ENCODE assay signal across 7 mouse cellular contexts in the genomic region with DNA sequence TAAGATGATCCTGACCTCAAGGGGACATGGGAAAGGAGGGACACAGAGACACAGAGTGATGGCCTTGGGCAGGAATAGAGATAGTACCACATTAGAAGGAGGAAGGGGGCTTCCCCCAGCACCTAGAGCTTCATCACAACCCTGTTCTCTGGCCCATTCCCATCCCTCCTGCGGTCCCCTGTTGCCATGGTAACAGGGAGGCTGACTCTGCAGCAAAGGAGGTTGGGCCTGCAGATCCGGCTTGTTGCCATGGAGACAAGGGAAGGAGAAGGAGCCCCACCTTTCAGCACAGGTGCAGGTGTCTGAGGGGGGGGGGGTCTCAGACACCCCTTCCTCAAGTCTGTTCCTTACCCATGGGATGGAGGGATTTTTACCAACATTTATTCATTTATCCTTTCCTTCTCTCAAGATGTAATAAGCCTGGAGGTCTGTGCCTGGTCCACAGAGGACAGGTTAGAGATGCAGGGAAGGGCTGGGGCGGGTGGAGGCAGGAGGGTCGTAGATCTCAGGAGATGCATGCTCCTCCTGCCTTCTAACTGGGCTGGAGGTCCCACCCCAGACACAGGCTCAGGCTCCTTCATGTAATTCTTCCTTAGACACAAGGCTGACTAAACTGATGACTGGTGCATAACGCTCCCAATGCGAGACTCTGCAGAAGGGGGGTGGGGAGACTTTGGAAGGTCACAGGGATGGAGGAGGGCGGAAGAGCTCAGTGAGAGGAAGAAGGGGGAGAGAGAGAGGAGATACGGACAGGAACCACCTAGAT. TPM values are rescaled to one million over a fixed set of nuclear protein-coding genes. Genes with fewer than 3 reads are reported as not detected.
A peak's percentile ranks its signal among the peaks of the same experiment; 100 is the strongest.
DNase-seq lines count a peak whose midpoint lies in the region; ATAC-seq and TF ChIP-seq lines count a peak whose summit lies in the region.

No protein-coding gene starts in this region.

- ATAC-seq in megakaryocyte progenitor cell, adult 5-6 weeks (replicated peaks; ENCODE audit: poor library complexity) = no peak
- ATAC-seq in granulocyte monocyte progenitor cell, adult 5-6 weeks (replicated peaks; ENCODE audit: poor library complexity, severe bottlenecking) = no peak

- H3K9me3 ChIP-seq in forebrain, embryonic 10.5 days = no peaks in the 10 kb centered on the region

- TF ChIP-seq CTCF in olfactory bulb, adult 2 months (IDR thresholded peaks at IDR 0.05; ENCODE audit: insufficient read depth, low read depth, low read length) = no peak

- H3K27ac ChIP-seq in forebrain, embryonic 10.5 days = 0 out of 2 replicates have a peak overlapping the region, but pooled peaks have one; percentile 22
- peak overlapping the region; percentile 100 for H3K27ac ChIP-seq in olfactory bulb, adult 2 months (ENCODE audit: insufficient read depth, low read depth, low read length)

- peaks cover 15% of the 10 kb centered on the region for H3K36me3 ChIP-seq in forebrain, embryonic 10.5 days (replicated peaks)

- peaks cover 69% of the 10 kb centered on the region for H3K4me1 ChIP-seq in forebrain, embryonic 10.5 days
- H3K4me1 ChIP-seq in olfactory bulb, adult 2 months (ENCODE audit: control insufficient read depth, insufficient read depth, low read length) = peaks cover 59% of the 10 kb centered on the region

- H3K27me3 ChIP-seq in forebrain, embryonic 10.5 days (ENCODE audit: poor library complexity, severe bottlenecking) = peaks cover 100% of the 10 kb centered on the region

- no peak for TF ChIP-seq POLR2A in olfactory bulb, adult 2 months (IDR thresholded peaks at IDR 0.05; ENCODE audit: insufficient read depth, low read depth, low read length)

- WGBS in forebrain, embryonic 10.5 days = 23% methylated on average over 8 of the region's 8 CpGs
- 6% methylated on average over 8 of the region's 8 CpGs for WGBS in olfactory bulb, adult 2 months

- peak overlapping the region; percentile 54; the same call in 1 of the 2 replicates for H3K4me3 ChIP-seq in forebrain, embryonic 10.5 days
- H3K4me3 ChIP-seq in olfactory bulb, adult 2 months (ENCODE audit: insufficient read depth, low read depth, low read length) = peak overlapping the region; percentile 50

- peak; percentile 69 for DNase-seq in cerebellum, adult 8-10 months
- DNase-seq in forebrain, embryonic 10.5 days (ENCODE audit: extremely low spot score, low spot score) = no peak
- peak; percentile 75 to 77 for DNase-seq in left cerebral cortex, adult 18-20 months (ENCODE audit: low spot score in 2 of 2)
- no peak for DNase-seq in lung, adult 18-20 months

RNA-seq across cellular contexts. Expression of a gene that starts 2.0 kb away (rescaled TPM):
- polyA plus RNA-seq in forebrain, embryonic 10.5 days (2016; fragmentation: Nextera tagmentation; extraction: Ambion mirVana) = 6.8 and 9.1 TPM in 2 replicates
- total RNA-seq in left cerebral cortex, adult 18-20 months (2021) = 1,000 to 10,000 TPM; 1,987 to 2,019 TPM
- polyA plus RNA-seq in olfactory bulb, adult 2 months (2012; ENCODE audit: insufficient read depth, insufficient read length, low replicate concordance, missing spikeins) = 361 and 745 TPM in 2 replicates
- 24.4 and 35.2 TPM in 2 replicates for total RNA-seq in megakaryocyte progenitor cell, adult 5-6 weeks (2015)
- 18.4 and 28.5 TPM in 2 replicates for total RNA-seq in megakaryocyte progenitor cell, adult 5-6 weeks (2017)
- 34.6 and 53.7 TPM in 2 replicates for total RNA-seq in granulocyte monocyte progenitor cell, adult 5-6 weeks (2014; fragmentation: Nextera tagmentation)
- 24.4 and 34.1 TPM in 2 replicates for total RNA-seq in granulocyte monocyte progenitor cell, adult 5-6 weeks (2017)

RNA-seq across cellular contexts. Expression of a gene that starts 35.2 kb away (rescaled TPM):
- polyA plus RNA-seq in forebrain, embryonic 10.5 days (2016; fragmentation: Nextera tagmentation; extraction: Ambion mirVana) = 73.1 and 73.7 TPM in 2 replicates
- 100 to 1,000 TPM; 305 to 355 TPM for total RNA-seq in left cerebral cortex, adult 18-20 months (2021)
- polyA plus RNA-seq in olfactory bulb, adult 2 months (2012; ENCODE audit: insufficient read depth, insufficient read length, low replicate concordance, missing spikeins) = not detected in 2 replicates
- total RNA-seq in megakaryocyte progenitor cell, adult 5-6 weeks (2015) = 95.6 and 117 TPM in 2 replicates
- 89.2 and 101 TPM in 2 replicates for total RNA-seq in megakaryocyte progenitor cell, adult 5-6 weeks (2017)
- total RNA-seq in granulocyte monocyte progenitor cell, adult 5-6 weeks (2014; fragmentation: Nextera tagmentation) = 112 and 164 TPM in 2 replicates
- 118 and 121 TPM in 2 replicates for total RNA-seq in granulocyte monocyte progenitor cell, adult 5-6 weeks (2017)

Comparison
In these comparisons a context has a peak if more than half of its experiments do, and no peak if none do; other contexts are left out.
1. DNase-seq: peak in cerebellum, adult 8-10 months (single experiment) and left cerebral cortex, adult 18-20 months (2 of 2); none in forebrain, embryonic 10.5 days (single experiment) and lung, adult 18-20 months (0 of 2).
2. RNA of a gene that starts 2.0 kb away (total RNA-seq): 1,987 to 2,019 TPM in left cerebral cortex, adult 18-20 months; 24.4 to 53.7 TPM in granulocyte monocyte progenitor cell, adult 5-6 weeks and 18.4 to 35.2 TPM in megakaryocyte progenitor cell, adult 5-6 weeks; every median in the first group is over 10 times any median in the second.